Mouse (Mus musculus): ENCODE data around the gene Spata45.

Gene Spata45

DNA sequence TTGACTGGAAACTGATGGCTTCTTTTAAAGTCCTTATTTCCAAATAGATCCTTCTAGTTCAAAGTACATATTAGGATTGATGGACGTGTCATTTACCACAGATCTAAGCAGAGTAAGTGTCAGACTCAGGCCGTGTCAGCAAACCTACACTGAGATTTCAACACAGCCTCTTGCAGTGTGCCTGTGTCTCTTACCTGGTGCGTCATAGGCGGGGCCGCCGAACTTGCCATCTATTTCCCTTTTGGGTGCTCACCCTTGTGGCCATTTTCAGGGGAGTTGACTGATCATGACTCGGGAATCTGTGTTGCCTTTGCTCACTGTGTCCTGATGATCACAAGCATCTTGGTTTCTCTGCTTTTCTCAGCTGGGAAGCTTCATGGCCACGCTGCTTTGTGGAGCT, 46.8 kb downstream of the Spata45 start:
- in situ Hi-C loops (cut with MboI, MseI) = no loop called here

DNA sequence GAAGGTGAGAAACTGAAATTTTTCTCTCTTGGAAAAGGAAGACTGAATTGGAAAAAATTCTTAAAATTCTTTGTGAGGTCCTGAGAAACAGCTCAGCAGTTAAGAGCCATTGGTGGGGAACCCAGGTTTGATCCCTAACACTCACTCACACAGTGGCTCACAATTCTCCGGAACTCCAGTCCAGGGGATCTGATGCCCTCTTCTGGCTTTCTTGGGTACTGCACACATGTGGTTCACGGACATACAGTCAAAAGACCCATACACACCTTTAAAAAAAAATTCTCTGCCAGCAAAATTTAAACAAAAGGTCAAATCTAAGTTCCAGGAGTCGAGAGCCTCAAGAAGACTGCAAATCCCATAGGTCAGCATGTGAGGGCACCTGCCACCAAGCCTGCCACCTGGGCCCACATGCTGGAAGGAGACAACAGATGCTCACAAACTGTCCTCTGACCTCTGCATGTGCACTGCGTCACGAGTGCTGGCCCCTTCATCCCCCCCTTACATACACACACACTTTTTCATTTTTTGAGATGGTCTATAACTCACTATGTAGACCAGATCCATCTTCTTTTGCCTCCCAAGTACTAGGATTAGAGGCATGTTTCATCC, 48.6 kb downstream of the Spata45 start:
- in situ Hi-C loops (cut with MboI, MseI) = loop anchor here (5.0 kb wide), 2 partner anchors 37 to 197 kb away; no protein-coding TSS in a partner anchor

DNA sequence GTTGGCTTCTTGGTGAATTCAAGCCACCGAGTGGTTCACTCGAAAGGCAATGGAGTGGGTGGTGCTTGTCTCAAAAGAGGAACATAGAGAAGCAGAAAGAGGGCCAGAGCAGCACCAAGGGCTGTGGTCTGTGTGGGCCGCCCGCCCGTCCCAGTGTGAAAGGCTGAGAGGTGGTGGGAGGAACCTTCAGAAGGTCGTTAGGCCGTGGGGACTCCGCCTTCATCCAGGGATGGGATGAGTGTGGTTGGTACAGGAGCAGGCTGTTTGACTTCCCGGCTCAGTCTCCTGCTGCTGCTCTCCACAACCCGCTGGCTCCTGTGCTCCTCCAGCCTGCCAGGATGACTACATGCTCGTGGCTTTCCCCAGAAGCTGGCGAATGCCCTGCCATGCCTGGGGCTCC, 49.2 kb downstream of the Spata45 start:
- in situ Hi-C loops (cut with MboI, MseI) = loop anchor here (5.0 kb wide), 2 partner anchors 37 to 197 kb away; no protein-coding TSS in a partner anchor

DNA sequence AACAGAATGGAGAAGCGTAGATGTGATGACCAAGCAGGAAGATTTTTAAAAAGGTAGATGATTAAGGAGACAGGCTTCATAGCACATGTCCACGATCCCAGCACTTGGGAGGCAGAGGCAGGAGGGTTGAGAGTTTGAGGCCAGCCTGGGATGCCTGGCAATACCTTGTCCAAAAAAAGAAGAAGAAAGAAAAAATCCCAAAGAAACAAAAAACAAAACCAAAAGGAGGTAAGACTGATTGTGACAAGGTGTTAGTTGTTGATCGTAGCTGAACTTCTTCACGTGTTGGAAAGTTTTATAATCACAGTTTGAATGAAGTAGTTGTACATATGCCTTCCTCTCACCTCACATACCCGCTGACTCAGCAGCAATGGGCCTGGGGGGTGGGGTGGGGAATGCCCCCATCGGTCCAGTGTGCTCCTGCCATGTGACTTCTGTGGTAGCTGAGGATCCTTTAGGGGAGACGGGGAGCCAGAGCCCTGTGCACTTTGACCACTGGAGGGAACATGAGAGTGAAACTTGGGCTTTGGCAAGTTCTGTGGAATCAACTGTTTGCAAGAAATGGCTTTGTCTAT, 50.0 kb downstream of the Spata45 start:
- in situ Hi-C loops (cut with MboI, MseI) = loop anchor here (5.0 kb wide), 2 partner anchors 36 to 196 kb away; no protein-coding TSS in a partner anchor

DNA sequence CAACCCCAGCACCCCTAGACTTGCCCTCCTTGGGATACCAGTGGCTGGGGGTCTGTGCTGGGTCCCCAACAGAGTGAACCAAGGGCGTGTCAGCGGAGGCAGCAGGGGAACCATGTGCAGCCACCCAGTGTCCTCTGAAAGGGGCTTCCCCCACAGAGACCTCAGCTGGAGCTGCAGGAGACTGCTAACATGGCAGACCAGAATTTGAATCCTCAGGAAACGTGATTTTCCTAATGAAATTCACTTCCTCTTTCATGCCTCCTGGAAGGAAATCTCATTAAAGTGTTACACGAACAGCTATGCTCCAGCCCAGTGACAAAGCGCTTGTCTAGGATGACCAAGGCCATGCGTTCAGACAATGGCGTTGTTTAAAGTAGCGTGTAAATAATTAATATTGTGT, 50.5 kb downstream of the Spata45 start:
- in situ Hi-C loops (cut with MboI, MseI) = loop anchor here (5.0 kb wide), 2 partner anchors 35 to 195 kb away; no protein-coding TSS in a partner anchor

DNA sequence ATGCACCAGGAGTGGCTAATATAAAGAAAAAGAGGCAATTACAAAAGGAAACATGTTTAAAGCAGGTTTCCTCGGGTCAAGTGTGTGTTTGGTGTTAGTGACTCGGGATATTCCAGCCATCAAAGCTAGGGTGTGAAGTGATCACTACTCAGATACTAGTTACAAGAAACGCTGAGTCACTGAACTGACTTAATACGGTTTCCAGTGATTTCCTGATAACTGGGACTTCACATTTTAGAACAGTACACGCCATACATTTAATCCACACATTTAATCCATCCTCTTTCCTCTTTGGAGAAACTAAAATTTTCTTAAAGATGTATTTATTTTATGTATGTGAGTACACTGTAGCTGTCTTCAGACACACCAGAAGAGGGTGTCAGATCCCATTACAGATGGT, 51.5 kb downstream of the Spata45 start:
- in situ Hi-C loops (cut with MboI, MseI) = loop anchor here (5.0 kb wide), 2 partner anchors 34 to 194 kb away; no protein-coding TSS in a partner anchor

DNA sequence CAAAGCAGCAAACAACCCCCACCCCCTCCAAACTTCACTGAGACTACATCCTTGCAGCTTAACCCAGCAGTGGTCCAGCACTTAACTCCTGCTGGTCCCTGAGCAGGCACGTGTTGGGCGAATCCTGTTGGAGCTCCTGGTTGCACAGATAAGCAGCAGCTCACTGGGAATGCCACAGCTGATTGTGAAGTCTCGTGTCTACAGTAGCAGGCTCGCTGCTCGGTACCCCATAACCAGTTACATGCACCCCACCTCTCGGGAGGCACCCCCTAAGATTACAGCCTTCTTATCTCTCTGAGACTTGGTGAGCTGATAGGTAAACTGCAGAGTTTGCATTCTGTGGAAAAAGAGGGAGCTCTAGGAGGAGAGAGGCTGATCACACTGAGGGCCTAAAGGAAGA, 52.9 kb downstream of the Spata45 start:
- in situ Hi-C loops (cut with MboI, MseI) = loop anchor here (5.0 kb wide), 2 partner anchors 33 to 193 kb away; no protein-coding TSS in a partner anchor

DNA sequence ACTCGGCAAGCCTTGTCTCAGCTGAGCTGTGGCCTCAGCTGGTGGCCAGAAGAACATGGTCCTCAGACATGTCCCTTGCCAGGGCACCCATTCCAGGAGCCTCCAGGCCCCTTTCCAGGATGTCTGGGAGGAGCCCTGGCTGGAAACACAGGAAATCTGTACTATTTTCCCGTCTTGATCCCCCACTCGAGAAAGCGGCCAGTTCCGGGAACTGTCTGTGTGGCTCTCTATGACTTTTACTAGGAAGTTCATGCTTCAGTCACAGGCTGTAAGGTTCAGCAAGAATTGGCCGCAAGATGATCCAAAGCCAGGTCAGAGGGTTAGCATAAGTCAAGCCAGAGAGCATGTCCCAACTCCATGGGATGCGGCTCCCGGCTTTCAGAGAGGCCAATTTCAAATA, 55.6 kb downstream of the Spata45 start:
- in situ Hi-C loops (cut with MboI, MseI) = loop anchor here (5.0 kb wide), 2 partner anchors 35 to 190 kb away; no protein-coding TSS in a partner anchor

Data from T-helper 17 cell (primary cell).